Mouse (Mus musculus): ENCODE measurements around the gene Caprin2.

DNA sequence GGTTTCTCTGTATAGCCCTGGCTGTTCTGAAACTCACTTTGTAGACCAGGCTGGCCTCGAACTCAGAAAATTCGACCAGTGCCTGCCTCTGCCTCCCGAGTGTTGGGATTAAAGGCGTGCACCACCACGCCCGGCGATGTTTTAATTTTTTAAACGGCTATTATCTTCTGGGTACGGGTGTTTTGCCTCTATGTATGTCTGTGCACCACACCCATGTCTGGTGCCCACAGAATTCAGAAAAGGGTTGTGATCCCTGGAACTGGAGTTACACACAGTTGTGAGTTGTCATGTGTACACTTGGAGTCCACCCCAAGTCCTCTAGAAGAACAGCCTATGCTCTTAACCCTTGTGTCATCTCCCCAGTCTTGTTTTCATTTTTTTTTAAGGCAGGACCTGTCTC, 10.9 kb upstream of the Caprin2 start:
- TF ChIP-seq CTCF (IDR thresholded peaks at IDR 0.05; ENCODE audit: low read depth) (no peak), EP300 (IDR thresholded peaks at IDR 0.05; ENCODE audit: low read depth) (no peak)
